Mouse (Mus musculus): ENCODE data around the gene Sycn.

GRCm38 (mm10) chr7:28546649-28547048, 6.0 kb downstream of the Sycn start:
- TF ChIP-seq EP300 (IDR thresholded peaks at IDR 0.05): no peak
- TF ChIP-seq CTCF (IDR thresholded peaks at IDR 0.05): no peak

Measured in lung, postnatal 0 days (tissue).